Mouse (Mus musculus) CH12.LX (cell line): Measurements from ENCODE around the gene Atxn10.

Experiments used
- CTCF ChIP-seq, 2 experiments: IDR thresholded peaks in 1 of 2; conservative IDR thresholded peaks in 1 of 2; 2 replicates each; pipeline ENCODE4 v1.5.1; 2011 to 2012; ENCODE audit warnings: low read depth in 2 of 2, low read length in 2 of 2, improper control_type of control experiment in 1 of 2, inconsistent platforms in 1 of 2, mild to moderate bottlenecking in 1 of 2, moderate library complexity in 1 of 2
- ETS1 ChIP-seq: conservative IDR thresholded peaks from 2 replicates; pipeline ENCODE4 v1.6.1; 2012; ENCODE audit warnings: low read depth, mild to moderate bottlenecking, inconsistent platforms, low read length, improper control_type of control experiment, moderate library complexity
- JUND ChIP-seq: conservative IDR thresholded peaks from 2 replicates; pipeline ENCODE4 v1.6.1; 2011; ENCODE audit warnings: low read depth, low read length, improper control_type of control experiment
- MYC ChIP-seq: IDR thresholded peaks from 2 replicates; pipeline ENCODE4 v1.6.1; 2011; ENCODE audit warnings: low read depth, mild to moderate bottlenecking, improper control_type of control experiment, low read length
- NELFE ChIP-seq: IDR thresholded peaks from 2 replicates; pipeline ENCODE4 v1.6.1; 2011; ENCODE audit warnings: low read depth, low read length, improper control_type of control experiment
- POLR2A ChIP-seq: IDR thresholded peaks from 2 replicates; pipeline ENCODE4 v1.6.1; 2011; ENCODE audit warnings: low read depth, mild to moderate bottlenecking, improper control_type of control experiment, low read length
- RCOR1 ChIP-seq: conservative IDR thresholded peaks from 2 replicates; pipeline ENCODE4 v1.6.1; 2012; ENCODE audit warnings: low read depth, mild to moderate bottlenecking, inconsistent platforms, low read length, improper control_type of control experiment
- USF1 ChIP-seq: IDR thresholded peaks from 2 replicates; pipeline ENCODE4 v1.6.1; 2014; ENCODE audit warnings: low read depth, mild to moderate bottlenecking, inconsistent platforms, low read length, improper control_type of control experiment
- USF2 ChIP-seq: conservative IDR thresholded peaks from 2 replicates; pipeline ENCODE4 v1.6.1; 2011; ENCODE audit warnings: low read depth, low read length, improper control_type of control experiment

DNA sequence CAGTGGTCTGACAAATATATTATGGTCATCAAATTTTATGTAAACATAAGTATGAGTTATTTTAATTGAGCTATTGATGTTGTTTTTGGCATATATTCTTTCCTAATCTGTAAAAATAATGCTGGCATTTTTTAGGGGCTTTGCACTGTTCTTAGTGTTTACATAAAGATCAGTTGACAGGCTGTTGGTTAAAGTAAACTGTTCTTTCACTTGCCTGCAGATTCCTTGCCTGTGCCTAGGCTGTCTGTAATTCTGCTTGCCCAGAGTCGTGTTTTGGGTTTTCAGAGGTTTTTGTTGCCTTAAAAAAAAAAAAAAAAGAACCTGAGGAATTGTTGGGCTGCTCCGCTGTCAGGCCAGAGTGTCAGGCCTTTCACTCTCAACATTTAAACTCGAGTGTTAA is 33.7 kb downstream of the Atxn10 start:
- TF ChIP-seq CTCF (conservative IDR thresholded peaks at IDR 0.05 in 1 of 2, IDR thresholded peaks at IDR 0.05 in 1 of 2; ENCODE audit: low read depth in 2 of 2, low read length in 2 of 2) (no peak), USF1 (no peak), USF2 (no peak), POLR2A (no peak), ETS1 (no peak), RCOR1 (no peak), JUND (no peak), NELFE (no peak), MYC (no peak)
